Mouse (Mus musculus) heart, postnatal 0 days (tissue): ENCODE measurements around the gene Tspan18.

ENCODE experiments used
- CTCF ChIP-seq: IDR thresholded peaks from 2 replicates; pipeline ENCODE4 v1.5.1; 2016; ENCODE audit warnings: antibody characterized with exemption, control low read depth, low read depth
- EP300 ChIP-seq: IDR thresholded peaks from 2 replicates; pipeline ENCODE4 v1.6.1; 2016; ENCODE audit warnings: antibody characterized with exemption, low read depth

GRCm38 (mm10) chr2:93354621-93355020 lies 20.3 kb upstream of the Tspan18 start:
- no peak for TF ChIP-seq EP300
- TF ChIP-seq CTCF, result no peak
